Mouse (Mus musculus): ENCODE results near the gene Bex1.

The Bex1 gene

GRCm38 (mm10) chrX:136195193-136195944 lies 19.9 kb downstream of the Bex1 start:
- POLR2A ChIA-PET, result interaction anchor here in 1 of 4 experiments (1.0 kb wide), 1 partner anchor 23 kb away, joined by 4 read pairs; the partner anchor contains the start of gene Tceal8
- CTCF ChIA-PET, result interaction anchor here in 1 of 4 experiments (0.6 kb wide), 1 partner anchor 70 kb away, joined by 4 read pairs; no protein-coding TSS in a partner anchor

DNA sequence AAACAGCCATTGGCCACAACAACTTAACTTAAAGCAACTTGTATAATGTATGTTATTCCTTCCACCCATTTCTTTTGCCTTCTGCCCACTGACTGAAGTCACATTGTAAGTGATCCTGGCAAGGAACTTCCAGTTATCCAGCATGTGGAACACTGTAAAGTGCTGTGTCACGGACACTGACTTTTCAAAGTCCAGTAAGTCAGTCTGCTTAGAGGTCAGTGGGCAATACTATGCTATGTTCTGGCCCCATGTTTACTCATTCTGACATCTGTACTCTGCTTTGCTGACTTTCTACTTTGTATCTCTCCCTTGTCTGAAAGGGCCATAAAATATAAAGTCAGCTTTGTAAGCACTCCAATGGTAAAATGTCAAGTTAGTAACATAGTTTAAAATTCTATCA lies 32.2 kb downstream of the Bex1 start:
- ChIA-PET CTCF (no interaction called here), POLR2A (interaction anchor here in 1 of 4 experiments (2.9 kb wide), 1 partner anchor 11 kb away, joined by 25 read pairs; the partner anchor contains the start of gene Tceal8)

DNA sequence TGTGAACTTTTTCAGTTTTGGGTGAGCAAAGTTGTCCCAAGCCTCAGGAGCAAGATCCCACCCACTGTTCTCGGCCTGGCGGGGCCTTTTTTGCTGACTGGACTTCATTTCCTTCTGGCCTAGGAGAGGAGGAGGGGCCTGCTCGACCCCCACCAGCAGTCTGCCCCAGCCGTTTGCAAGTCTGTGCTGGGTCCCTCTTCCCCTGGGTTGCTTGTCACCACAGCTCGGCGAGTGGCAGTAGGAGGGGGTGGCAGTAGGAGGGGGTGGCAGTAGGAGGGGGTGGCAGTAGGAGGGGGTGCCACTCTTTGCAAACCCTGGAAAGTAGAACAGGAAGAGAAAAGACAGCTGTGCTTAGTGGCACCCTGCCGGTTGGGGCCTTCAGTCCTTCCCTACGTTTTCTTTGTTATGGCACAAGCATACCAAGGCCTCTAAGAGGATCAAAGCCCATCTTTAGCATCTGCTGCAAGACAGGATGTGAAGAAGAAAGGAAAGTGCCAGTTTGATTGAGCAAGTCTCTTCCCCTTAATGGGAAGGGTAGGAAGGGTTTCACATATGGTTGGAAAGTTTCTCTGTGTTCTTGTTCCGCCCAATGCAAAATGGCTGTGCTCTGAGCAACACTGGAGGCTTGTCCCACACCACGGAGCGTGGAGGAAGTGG lies 34.3 kb downstream of the Bex1 start:
- ChIA-PET CTCF (interaction anchor here in 1 of 4 experiments (0.5 kb wide), 1 partner anchor 9 kb away, joined by 4 read pairs; no protein-coding TSS in a partner anchor), POLR2A (interaction anchor here in 3 of 4 experiments (0.7 to 3.5 kb wide), 10 partner anchors 8 to 125 kb away, joined by 3 to 36 read pairs (median 3); partner anchors contain the start of genes Tceal8 (in 3 of the 3) and Tceal7 (in 1 of the 3))

- ChIA-PET POLR2A (interaction anchor here (0.6 to 2.7 kb wide), 34 partner anchors 8 to 568 kb away, joined by 3 to 36 read pairs (median 6); partner anchors contain the start of genes Tceal9 (in 3 of the 4), Tceal5 (in 2 of the 4), Bex4 (in 1 of the 4) and Tceal7 (in 1 of the 4)), CTCF (no interaction called here)
These were observed 42.5 kb downstream of the Bex1 start for GRCm38 (mm10) chrX:136172786-136173185.

DNA sequence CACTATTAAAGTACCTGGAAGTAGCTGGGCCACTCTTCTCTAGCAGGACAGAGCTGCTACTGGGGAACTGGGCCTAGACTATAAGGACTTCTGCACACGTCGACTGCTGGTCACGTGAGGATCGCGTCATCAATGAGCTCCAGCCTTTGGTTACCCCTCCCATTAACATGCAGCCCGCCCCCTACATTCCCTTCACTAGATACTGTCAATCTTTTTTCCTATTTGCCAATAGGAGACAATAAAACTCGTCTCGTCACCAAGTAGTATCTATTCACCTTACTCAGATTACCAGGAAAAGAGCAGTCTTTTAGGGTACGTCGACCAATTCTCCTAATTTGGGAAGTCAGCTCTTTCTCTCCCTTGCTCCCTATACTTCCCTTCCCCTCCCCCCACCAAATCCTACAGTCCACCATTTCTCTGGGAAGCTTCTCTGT lies 43.2 kb downstream of the Bex1 start, which contains the start of gene Tceal8:
TSS of gene Tceal8 (minus strand) at position 225 of the 434 bp plus-strand sequence.
- ChIA-PET POLR2A (interaction anchor here in 3 of 4 experiments (0.5 to 2.7 kb wide), 76 partner anchors 9 to 866 kb away, joined by 3 to 36 read pairs (median 4); partner anchors contain the start of genes Tceal9 (in 3 of the 3), Bex4 (in 2 of the 3), Tceal5 (in 2 of the 3) and Tceal7 (in 2 of the 3)), CTCF (interaction anchor here in 1 of 4 experiments (0.5 to 0.9 kb wide), 3 partner anchors 20 to 132 kb away, joined by 3 to 4 read pairs (median 3); no protein-coding TSS in a partner anchor)

DNA sequence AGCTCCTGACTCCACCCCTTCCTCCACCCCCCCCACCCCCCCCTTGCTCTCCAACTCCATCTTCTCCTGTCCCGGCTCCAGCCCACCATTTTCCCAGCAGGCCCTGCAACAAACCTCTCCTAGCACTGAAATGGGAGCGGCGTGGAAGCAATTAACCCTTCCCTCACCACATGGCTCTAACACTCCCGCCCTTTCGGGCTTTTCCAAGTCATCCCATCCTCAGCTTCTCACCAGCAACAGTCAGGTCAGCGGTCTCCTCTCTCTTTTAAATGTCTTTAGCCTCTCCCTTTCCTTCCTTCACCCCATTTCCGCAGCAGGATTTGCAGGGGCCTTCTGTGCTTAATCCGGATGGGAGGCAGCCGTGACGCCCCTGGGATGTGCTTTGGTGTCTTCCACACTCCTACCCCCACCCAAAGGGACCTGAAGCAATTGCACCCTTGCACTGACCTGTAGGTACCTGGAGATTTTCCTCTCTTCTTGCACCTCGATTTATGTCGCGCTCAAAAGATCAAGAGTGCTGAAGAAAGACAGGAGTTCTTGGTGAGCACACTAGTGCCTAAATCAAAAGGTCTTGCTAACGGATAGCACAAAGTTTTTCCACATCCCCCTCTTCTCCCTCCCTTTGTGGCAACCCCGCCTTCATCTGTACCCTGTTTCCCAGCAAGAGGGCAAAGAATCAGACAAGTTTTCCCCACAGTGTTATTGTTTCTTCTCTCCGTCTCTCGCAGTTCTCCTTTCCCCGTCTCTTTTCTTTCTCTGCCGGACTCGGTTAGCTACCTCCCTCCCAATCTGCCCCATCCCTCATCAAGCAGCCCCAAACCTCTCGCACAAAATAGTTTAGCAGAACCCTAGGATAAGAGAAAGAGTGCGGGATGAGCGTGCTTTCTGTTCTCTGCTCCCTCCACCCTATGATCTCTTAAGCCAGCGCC lies 43.9 kb downstream of the Bex1 start:
- CTCF ChIA-PET, result interaction anchor here in 2 of 4 experiments (0.6 to 0.9 kb wide), 4 partner anchors 44 to 1100 kb away, joined by 3 to 6 read pairs (median 4); no protein-coding TSS in a partner anchor
- POLR2A ChIA-PET, result interaction anchor here in 3 of 4 experiments (0.5 to 2.7 kb wide), 78 partner anchors 9 to 867 kb away, joined by 3 to 36 read pairs (median 4); partner anchors contain the start of genes Tceal9 (in 3 of the 3), Bex4 (in 2 of the 3), Tceal5 (in 2 of the 3) and Tceal7 (in 2 of the 3)

- ChIA-PET CTCF (interaction anchor here in 1 of 4 experiments (0.6 to 0.7 kb wide), 2 partner anchors 134 to 1099 kb away, joined by 4 to 6 read pairs; no protein-coding TSS in a partner anchor), POLR2A (interaction anchor here in 3 of 4 experiments (0.6 to 2.7 kb wide), 17 partner anchors 8 to 861 kb away, joined by 3 to 36 read pairs (median 5); partner anchors contain the start of gene Tceal9 (in 2 of the 3))
These were observed 44.7 kb downstream of the Bex1 start for GRCm38 (mm10) chrX:136170625-136171024.

All from embryonic stem cell, embryonic (primary cell).